Mouse (Mus musculus) retina, embryonic 14.5 days (tissue): ENCODE measurements around the gene Parp16.
A peak's percentile ranks its signal among the peaks of the same experiment; 100 is the strongest.
"Not testable (repeated sequence)": the region's sequence is repeated elsewhere in the genome, so short reads cannot be mapped to it uniquely, and the experiment has no call there.

Experiments
- DNase-seq: peaks from one replicate; pipeline ENCODE4 v3.0.0-alpha.2; 2015; ENCODE audit warnings: low spot score

Parp16 gene

GRCm38 (mm10) chr9:65243249-65243648 lies 48.1 kb downstream of the Parp16 start:
- DNase-seq = no peak

- no peak for DNase-seq
These were observed 49.1 kb downstream of the Parp16 start for GRCm38 (mm10) chr9:65244036-65244806.

- no peak for DNase-seq
These were observed 52.6 kb downstream of the Parp16 start for GRCm38 (mm10) chr9:65247502-65248376.

GRCm38 (mm10) chr9:65248377-65248690 lies 53.2 kb downstream of the Parp16 start:
- DNase-seq = no peak

DNA sequence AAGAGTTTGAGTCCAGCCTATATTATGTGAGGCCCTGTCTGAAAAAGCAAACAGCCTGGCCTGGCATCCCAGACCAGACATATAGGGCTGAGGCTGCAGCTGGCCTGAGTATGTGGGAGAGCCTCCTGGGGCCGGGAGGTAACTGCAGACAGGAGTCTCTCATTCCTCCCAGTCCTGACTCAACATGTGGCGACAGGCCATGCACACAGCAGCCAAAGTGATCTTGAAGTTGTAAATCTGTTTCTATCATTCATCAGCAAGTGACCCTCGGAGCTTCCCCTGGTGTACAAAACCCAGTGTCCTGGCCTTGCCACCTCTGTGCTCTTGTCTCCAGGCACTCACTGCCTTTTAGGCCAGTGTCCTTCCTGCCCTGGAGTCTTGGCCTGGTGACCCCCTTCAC lies 56.9 kb downstream of the Parp16 start:
- no peak for DNase-seq

GRCm38 (mm10) chr9:65255906-65256600 lies 60.9 kb downstream of the Parp16 start:
- DNase-seq = no peak

- DNase-seq = no peak
These were observed 62.2 kb downstream of the Parp16 start for GRCm38 (mm10) chr9:65257218-65257910.

- DNase-seq = no peak
These were observed 64.2 kb downstream of the Parp16 start for GRCm38 (mm10) chr9:65259366-65259765.

GRCm38 (mm10) chr9:65261591-65262230 lies 66.6 kb downstream of the Parp16 start:
- DNase-seq = no peak

DNA sequence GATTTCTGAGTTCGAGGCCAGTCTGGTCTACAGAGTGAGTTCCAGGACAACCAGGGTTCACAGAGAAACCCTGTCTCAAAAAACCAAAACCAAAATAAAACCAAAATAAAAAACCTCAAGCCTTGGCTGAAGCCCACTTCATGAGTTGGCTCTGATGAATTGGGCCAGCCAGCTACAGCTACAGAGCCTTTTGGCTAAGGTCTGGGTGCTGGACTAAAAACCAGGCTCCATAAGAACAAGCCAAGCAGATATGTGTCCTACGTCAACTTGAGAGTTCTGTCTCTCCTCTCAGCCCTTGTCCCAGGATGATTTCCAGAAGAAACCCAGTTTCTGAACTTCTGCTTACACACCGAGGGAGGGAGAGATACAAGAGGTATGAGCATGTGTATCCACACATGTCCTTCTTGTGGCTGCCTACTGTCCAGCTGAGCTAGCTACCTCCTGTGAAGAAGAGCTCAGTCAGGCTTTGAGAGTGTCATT lies 67.5 kb downstream of the Parp16 start:
- DNase-seq = no peak

- DNase-seq = no peak
These were observed 69.8 kb downstream of the Parp16 start, which contains the start of gene Cilp for GRCm38 (mm10) chr9:65264959-65265358. Cilp (plus strand) TSS chr9:65265180.

- DNase-seq = peak; percentile 77
These were observed 72.8 kb downstream of the Parp16 start for GRCm38 (mm10) chr9:65267742-65268515.

- no peak for DNase-seq
These were observed 78.1 kb downstream of the Parp16 start for GRCm38 (mm10) chr9:65273048-65273809.

DNA sequence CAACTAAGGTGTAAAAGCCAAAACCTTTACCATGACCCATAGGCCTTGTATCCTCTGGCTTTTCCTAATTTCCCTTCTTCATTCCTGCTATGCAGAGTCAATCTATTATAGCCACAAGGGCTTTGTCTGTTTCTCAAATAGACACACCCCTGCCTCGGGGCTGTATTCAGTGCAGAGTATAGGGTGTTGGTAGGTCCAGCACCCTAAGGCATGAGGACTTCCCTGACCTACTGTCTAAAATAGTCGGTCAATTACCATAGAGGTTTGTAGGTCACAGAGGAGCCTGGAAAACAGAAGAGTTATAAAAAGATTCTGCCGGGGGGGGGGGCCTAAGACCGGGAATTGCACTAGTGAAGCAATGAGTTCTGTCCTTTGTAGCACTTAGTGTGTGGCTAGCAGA lies 78.7 kb downstream of the Parp16 start:
- no peak for DNase-seq

- not testable (repeated sequence) for DNase-seq
These were observed 79.7 kb downstream of the Parp16 start for GRCm38 (mm10) chr9:65274851-65275250.

- DNase-seq = no peak
These were observed 80.8 kb downstream of the Parp16 start for GRCm38 (mm10) chr9:65275810-65276530.

GRCm38 (mm10) chr9:65281536-65282151 lies 86.5 kb downstream of the Parp16 start:
- DNase-seq = no peak

DNA sequence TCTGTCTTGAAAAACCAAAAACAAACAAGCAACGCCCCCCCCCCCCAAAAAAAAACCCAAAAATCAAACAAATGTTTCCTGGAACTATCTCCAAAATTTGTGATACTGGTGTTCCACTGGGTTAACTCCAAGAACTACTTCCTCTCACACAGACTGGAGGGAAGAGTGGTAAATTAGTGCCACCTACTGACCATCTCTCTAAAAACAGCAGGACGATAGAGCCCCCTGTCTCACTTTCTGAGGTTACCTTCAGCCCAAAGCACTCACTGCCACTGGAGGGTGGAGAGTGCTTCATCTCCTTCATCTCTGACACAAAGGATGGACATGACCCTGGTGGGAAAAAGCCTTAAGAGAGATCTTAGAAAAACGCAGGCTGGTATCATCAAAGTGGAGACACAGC lies 88.1 kb downstream of the Parp16 start:
- peak; percentile 85 for DNase-seq

DNA sequence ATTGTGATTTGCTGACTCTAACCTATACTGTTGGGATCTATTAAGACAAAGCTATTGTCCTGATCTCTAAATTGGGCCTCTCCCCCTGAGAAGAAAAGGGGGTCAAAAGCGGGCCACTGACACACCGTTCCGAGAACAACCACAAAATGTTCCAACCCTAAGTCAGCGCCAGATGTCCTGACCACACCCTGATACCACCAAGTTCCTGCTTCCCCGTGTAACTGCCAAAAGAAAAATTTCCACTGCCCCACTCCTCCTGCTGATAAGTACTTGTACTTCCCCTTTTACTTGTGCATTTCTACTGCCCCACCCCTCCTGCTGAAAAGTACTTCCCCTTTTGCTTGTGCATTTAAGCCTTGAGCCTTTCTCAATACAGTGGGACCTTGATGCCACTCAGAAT lies 93.1 kb downstream of the Parp16 start:
- DNase-seq = not testable (repeated sequence)
